In the genomic region with DNA sequence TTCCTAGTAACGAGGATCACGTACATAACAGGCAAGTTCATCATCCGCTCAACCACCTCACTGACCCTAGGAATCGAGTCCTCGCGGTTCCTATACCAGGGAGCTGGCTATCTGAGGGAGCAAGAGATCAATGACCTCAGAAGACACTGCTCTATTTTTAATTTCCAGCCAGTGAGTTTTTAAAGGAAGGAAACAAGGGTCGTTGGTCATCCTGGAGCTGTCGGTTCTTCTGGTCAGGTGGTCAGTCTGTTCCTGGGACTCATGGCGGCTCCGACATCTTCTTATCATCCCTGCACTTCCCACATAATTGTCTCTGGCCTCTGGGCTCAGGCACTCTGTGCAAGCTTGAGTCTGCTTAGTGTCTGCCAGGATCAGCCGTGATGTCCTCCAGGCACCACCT, we compare ENCODE assay signal across 17 mouse cellular contexts.
"Had no signal": no experiment of that assay in that cellular context is flagged by ENCODE, and none has a peak within 500 bp of the region (broad histone marks: within the 10 kb centered on the region; RNA-seq: fewer than 3 reads in every experiment).

No protein-coding gene starts in this region.

- DNase-seq: lung, adult 2 months; lung, postnatal 14 days; lung, postnatal 36 days; right cerebral cortex, postnatal 25 days; right cerebral cortex, postnatal 4 days; spleen, adult 18-20 months; thymus, adult 18-20 months; thymus, postnatal 14 days; thymus, postnatal 36 days had no signal

- H3K4me2 ChIP-seq: lung, embryonic 15.5 days; midbrain, embryonic 11.5 days; midbrain, embryonic 13.5 days; midbrain, embryonic 15.5 days; neural tube, embryonic 12.5 days had no signal

- H3K27me3 ChIP-seq: lung, embryonic 15.5 days; midbrain, embryonic 15.5 days; neural tube, embryonic 12.5 days had no signal

- ATAC-seq: lung, postnatal 0 days; midbrain, embryonic 13.5 days; midbrain, embryonic 15.5 days had no signal

- H3K27ac ChIP-seq: lung, embryonic 15.5 days; macrophage; midbrain, embryonic 13.5 days; midbrain, embryonic 15.5 days; neural tube, embryonic 12.5 days had no signal

- H3K9ac ChIP-seq: lung, embryonic 15.5 days; midbrain, embryonic 13.5 days; midbrain, embryonic 15.5 days; neural tube, embryonic 12.5 days had no signal

- H3K9me3 ChIP-seq: lung, embryonic 15.5 days; midbrain, embryonic 13.5 days; midbrain, embryonic 15.5 days; neural tube, embryonic 12.5 days had no signal

- H3K4me1 ChIP-seq: midbrain, embryonic 13.5 days; midbrain, embryonic 15.5 days had no signal

- H3K4me3 ChIP-seq: lung, embryonic 15.5 days; megakaryocyte, embryonic 14.5 days; midbrain, embryonic 13.5 days; midbrain, embryonic 15.5 days; neural tube, embryonic 12.5 days had no signal

- H3K36me3 ChIP-seq: lung, embryonic 15.5 days; midbrain, embryonic 13.5 days; midbrain, embryonic 15.5 days; neural tube, embryonic 12.5 days had no signal
